Mouse (Mus musculus) adrenal gland (tissue): ENCODE results near the gene Sept1.
"Not testable (repeated sequence)": the region's sequence is repeated elsewhere in the genome, so short reads cannot be mapped to it uniquely, and the experiment has no call there.

Source experiments
- intact Hi-C: fragments of 180-260 bp; cut with DNase I; formaldehyde crosslinking; loops from one replicate; pipeline ENCODE4 v1.15.1; 2025

Gene Sept1

GRCm38 (mm10) chr7:127253821-127254769, 21.2 kb upstream of the Sept1 start:
- intact Hi-C loops, result no loop called here

DNA sequence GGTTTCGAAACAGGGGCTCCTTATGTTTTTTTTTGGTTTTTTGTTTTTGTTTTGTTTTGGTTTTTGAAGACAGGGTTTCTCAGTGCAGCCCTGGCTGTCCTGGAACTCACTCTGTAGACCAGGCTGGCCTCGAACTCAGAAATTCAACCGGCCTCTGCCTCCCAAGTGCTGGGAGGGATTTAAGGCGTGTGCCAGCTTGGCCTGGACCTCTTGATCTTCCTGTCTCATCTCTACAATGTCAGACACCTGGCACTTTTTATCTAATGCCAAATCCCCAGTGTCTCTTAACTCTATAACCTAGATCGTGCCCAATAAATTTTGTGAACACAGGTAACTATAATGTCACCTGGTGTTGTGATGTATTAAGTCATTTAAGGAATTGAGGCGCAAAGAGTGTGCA, 20.4 kb upstream of the Sept1 start:
- intact Hi-C loops, result no loop called here

DNA sequence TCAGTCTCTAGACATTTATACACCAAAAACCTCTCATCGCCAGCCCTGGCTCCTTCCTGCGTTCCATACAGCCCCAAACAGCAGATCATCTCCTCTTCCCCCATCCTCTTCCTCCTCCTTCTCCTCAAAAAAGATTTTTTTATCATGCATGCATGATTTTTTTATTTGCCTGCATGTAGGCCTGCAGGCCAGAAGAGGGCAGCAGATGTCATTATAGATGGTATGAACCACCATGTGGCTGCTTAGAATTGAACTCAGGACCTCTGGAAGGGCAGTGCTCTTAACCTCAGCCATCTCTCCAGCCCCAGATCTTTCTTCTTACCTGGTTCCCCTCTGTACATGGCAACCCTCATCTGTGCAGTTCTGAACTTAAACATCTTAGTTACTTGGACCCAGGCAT, 19.5 kb upstream of the Sept1 start:
- intact Hi-C loops, result no loop called here

DNA sequence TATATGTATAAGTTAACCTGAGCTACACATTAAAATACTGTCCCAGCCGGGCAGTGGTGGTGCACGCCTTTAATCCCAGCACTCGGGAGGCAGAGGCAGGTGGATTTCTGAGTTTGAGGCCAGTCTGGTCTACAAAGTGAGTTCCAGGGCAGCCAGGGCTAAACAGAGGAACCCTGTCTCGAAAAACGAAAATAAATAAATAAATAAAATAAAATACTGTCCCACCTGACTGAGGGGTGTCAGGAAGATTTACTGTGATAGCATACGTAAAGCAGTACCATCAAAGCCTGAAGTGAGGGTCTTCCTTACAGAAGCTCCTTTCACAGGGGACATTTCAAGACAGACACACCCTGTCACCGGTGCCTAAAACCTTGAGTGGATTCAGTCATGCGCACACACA, 17.6 kb upstream of the Sept1 start:
- intact Hi-C loops, result not testable (repeated sequence)

- intact Hi-C loops, result no loop called here
These were observed 12.0 kb upstream of the Sept1 start for GRCm38 (mm10) chr7:127244658-127245510.

- intact Hi-C loops, result no loop called here
These were observed 11.1 kb upstream of the Sept1 start, which contains the start of gene Zfp771 for GRCm38 (mm10) chr7:127243870-127244657. TSS of gene Zfp771 (plus strand) at chr7:127244274.

DNA sequence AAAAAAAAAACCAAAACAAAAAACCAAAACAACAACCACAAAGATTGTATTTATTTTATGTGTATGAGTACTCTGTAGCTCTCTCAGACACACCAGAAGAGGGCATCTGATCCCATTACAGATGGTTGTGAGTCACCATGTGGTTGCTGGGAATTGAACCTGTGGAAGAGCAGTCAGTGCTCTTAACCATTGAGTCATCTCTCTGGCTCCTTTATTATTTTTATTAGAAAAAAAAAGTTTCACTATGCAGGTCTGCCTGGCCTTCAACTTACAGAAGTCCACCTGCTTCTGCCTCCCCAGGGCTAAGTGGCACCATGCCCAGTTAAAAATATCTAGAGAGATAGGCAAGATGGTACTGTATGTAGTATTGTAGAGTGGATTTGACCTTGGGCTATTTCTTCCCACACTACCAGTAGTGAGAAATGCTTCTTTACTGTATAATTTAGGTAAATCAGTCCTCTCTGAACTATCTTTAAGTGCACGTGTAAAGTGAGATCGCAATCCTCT, 10.5 kb upstream of the Sept1 start:
- intact Hi-C loops, result no loop called here

DNA sequence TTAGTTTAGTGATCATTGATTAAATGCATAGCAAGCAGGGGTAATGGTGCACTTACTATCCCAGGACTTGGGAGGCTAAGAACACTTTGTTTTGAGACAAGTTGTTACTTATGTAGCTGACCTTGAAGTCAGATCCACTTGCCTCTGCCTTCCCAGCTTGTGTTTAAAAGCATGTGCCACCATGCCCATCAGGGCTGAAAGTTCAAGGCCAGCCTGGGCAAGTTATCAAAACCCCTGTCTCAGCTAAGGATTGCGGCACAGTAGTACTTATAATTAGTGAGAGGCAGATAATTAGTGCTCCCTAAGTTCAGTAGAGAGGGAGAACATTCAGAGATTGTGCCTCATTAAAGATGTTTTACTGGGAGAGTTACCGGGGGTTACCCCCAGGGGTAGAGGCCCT, 1.8 kb upstream of the Sept1 start:
- intact Hi-C loops, result no loop called here

GRCm38 (mm10) chr7:127233765-127234164, 835 bp upstream of the Sept1 start:
- intact Hi-C loops, result no loop called here

DNA sequence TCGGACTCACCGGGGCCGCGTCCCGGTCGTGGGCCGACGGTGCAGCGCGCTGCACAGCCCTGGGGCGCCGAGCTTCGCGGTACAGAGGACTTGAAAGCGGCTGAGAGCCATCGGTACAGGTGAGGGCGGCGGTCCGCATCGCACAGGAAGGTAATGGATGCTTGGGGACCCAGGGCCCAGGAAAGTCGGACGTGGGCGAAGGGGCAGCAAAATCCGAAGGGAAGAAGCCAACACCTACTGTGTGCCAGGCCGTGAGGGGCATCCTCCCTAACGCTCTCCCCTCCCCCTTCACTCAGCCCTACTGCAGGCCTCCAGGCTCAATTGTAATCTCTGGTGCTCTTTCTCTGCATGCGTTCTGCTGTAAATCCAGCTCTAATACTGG, 429 bp upstream of the Sept1 start:
- intact Hi-C loops, result no loop called here

DNA sequence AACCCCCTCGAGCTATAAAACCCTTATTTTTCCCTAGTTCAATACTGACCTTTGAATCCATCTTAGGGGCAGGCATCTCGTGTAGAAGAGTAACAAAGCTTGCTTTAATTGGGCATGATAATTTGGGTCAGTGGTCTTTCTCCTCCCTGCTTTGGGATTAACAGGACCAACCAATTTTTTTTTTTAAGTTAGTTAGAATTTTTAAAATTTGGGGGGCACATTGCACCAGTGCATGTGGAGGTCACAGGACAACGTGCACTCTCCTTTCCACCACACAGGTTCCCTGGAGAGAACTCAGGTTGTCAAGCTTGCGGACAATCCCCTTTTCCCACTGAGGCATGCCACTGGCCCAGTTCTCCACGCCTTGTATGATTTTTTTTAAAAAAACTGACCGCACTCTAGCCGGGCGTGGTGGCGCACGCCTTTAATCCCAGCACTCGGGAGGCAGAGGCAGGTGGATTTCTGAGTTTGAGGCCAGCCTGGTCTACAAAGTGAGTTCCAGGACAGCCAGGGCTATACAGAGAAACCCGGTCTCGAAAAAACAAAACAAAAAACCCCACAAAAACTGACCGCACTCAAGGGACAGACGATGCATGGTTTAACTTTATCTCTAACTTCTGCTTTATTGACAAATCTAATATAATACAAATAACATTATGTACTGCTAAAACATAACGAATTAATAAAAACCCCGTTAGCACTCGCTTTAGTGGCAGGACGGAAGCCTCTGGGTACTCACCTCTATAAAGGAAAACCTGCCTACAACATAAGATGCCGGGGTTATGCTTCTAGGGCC, 906 bp downstream of the Sept1 start:
- intact Hi-C loops, result no loop called here

DNA sequence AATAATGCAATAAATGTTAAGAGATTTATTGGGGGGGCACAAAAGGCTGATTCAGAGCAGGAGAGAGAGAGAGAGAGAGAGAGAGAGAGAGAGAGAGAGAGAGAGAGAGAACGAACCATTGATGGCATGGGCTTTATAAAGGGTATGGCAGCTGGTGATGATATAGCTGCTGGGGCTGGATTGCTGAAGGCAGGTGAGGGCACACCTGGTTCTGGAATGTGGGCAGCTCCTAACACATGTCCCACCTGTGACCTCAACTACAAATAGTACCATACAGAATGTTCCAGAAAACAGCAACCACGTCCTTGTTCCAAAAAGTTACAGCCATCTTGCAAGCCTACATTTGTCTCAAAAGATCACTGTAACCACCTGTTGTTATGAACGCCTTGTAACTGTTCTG, 1.6 kb downstream of the Sept1 start:
- intact Hi-C loops, result no loop called here

- intact Hi-C loops, result no loop called here
These were observed 4.2 kb downstream of the Sept1 start for GRCm38 (mm10) chr7:127228615-127229303.

DNA sequence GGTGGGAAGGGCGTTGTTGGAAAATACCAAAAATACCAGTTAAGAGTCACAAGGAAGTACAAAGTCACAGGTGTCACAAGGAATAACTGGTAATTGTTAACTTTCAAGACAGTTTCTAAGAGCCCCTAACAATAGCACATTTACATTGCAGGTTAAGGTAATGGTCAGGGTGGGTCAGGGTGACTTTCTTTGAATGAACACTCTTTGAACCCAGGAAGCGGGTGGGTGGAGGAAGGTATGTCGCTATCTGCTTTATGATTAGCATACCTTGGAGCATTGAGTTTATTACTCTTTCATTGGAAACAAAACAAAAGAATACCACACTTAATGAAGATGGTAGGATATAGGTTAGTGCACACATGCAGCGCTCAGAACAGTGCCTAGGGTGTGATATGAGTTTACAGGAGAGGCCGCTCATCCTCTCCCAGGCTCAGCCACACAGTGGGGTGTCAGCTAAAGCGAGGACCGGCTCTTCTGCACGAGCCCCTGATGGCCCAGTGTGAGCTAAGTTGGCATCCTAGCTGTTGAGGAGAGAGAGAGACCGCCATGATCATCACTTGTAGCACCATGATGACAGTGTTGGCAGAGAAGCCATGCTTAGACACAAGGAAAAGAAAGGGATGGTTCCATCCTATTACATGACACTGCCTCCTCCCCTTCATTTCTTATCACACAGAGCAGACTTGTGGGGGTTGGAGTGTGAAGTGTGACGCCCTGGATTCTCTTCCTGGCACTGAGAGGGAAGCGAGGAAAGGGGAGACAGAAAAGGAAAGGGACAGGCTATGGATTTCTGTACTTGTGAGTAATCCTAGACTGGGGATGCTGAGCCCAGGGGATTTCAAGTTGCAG, 7.6 kb downstream of the Sept1 start:
- intact Hi-C loops, result no loop called here

- intact Hi-C loops, result no loop called here
These were observed 8.3 kb downstream of the Sept1 start for GRCm38 (mm10) chr7:127224616-127225015.

DNA sequence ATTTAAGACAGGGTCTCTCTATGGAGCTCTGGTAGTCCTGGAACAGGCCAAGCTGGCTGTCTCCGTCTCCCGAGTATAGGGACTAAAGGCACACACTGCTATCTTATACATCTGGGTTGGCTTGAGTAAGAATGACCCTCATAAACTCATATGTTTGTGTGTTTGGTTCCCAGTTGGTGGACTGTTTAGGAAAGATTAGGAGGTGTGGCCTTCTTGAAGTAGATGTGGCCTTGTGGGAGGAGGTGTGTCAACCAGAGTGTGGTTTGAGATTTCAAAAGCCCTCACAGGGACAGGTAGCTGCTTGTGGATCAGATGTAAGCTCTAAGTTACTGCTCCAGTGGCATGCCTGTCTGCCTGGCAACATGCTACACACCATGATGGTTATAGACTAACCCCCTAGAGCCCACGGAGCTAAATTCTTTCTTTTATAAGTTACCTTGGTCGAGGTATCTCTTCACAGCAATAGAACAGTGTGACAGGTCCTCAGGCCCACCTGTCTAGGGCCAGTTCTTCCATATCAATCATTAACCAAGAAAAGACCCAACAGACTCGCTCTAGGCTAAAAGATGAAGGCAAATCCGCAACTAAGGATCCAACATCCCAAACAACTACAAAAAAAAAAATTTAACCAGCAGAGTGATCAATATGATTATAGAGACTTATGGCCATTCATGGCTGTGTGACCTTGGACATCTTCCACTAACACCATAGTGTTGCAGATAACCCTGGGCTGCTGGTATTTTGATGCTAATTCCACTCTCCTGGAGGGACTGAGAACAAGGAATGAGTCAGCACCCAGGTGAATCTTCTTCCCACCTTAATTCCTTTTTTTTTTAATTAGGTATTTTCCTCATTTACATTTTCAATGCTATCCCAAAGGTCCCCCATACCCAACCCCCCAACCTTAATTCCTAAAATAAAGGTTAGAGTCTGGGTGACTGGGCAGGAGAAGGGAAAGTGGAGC, 9.1 kb downstream of the Sept1 start:
- intact Hi-C loops, result no loop called here

GRCm38 (mm10) chr7:127223106-127223505, 9.8 kb downstream of the Sept1 start:
- intact Hi-C loops, result no loop called here

GRCm38 (mm10) chr7:127220440-127220839, 12.5 kb downstream of the Sept1 start:
- intact Hi-C loops, result no loop called here
